ENCODE assay signal across 15 mouse cellular contexts in genomic region chr19:5716955-5717354, GRCm38 (mm10). TPM values are rescaled to one million over a fixed set of nuclear protein-coding genes. Genes with fewer than 3 reads are reported as not detected.
DNase-seq lines count a peak whose midpoint lies in the region; ATAC-seq lines count a peak whose summit lies in the region.
"Had no signal": no experiment of that assay in that cellular context is flagged by ENCODE, and none has a peak within 500 bp of the region (broad histone marks: within the 10 kb centered on the region; RNA-seq: fewer than 3 reads in every experiment).

No protein-coding gene starts in this region.

- H3K27ac ChIP-seq in hindbrain, embryonic 12.5 days: no peak overlapping the region
- no peak overlapping the region for H3K27ac ChIP-seq in hindbrain, embryonic 11.5 days (ENCODE audit: low read depth, low read length)
- no peak overlapping the region for H3K27ac ChIP-seq in midbrain, embryonic 11.5 days (ENCODE audit: low read depth, low read length)
- H3K27ac ChIP-seq: limb, embryonic 10.5 days had no signal

- ATAC-seq in hindbrain, embryonic 12.5 days (ENCODE audit: low FRiP score): 0 out of 2 replicates have a peak, but pooled peaks have one; percentile 7
- ATAC-seq in hindbrain, embryonic 11.5 days (ENCODE audit: low FRiP score): no peak
- peak; percentile 39; the same call in 1 of the 2 replicates for ATAC-seq in midbrain, embryonic 11.5 days (ENCODE audit: low FRiP score)
- ATAC-seq: activated CD4-positive, CD25-positive, alpha-beta regulatory T cell, adult 4 months had no signal

- peaks cover 69% of the 10 kb centered on the region for H3K36me3 ChIP-seq in hindbrain, embryonic 12.5 days
- peaks cover 21% of the 10 kb centered on the region; the same call in 1 of the 2 replicates for H3K36me3 ChIP-seq in hindbrain, embryonic 11.5 days (ENCODE audit: control insufficient read depth, insufficient read depth, low read length)
- H3K36me3 ChIP-seq in midbrain, embryonic 11.5 days (ENCODE audit: control insufficient read depth, insufficient read depth, low read length): peaks cover 22% of the 10 kb centered on the region

- WGBS in hindbrain, embryonic 12.5 days: 59% methylated on average over 10 of the region's 10 CpGs
- 58% methylated on average over 10 of the region's 10 CpGs for WGBS in hindbrain, embryonic 11.5 days
- 58% methylated on average over 10 of the region's 10 CpGs for WGBS in midbrain, embryonic 11.5 days

- peak; percentile 61 for DNase-seq in adrenal gland, postnatal 14 days
- DNase-seq in adrenal gland, adult 2 months: no peak
- DNase-seq in hindbrain, embryonic 11.5 days (ENCODE audit: low spot score): no peak
- peak; percentile 68 for DNase-seq in MN1 (ENCODE audit: low spot score)
- DNase-seq in midbrain, embryonic 11.5 days (ENCODE audit: low spot score, missing footprints): peak; percentile 84
- no peak for DNase-seq in thymus, postnatal 36 days
- DNase-seq in ovary, postnatal 10 days (ENCODE audit: low spot score): no peak
- DNase-seq: cerebellum, postnatal 36 days; kidney, adult 9 months had no signal

- no peak overlapping the region for H3K4me2 ChIP-seq in hindbrain, embryonic 12.5 days (replicated peaks)
- no peak overlapping the region for H3K4me2 ChIP-seq in hindbrain, embryonic 11.5 days (replicated peaks; ENCODE audit: low read depth, low read length)
- no peak overlapping the region for H3K4me2 ChIP-seq in midbrain, embryonic 11.5 days

- H3K4me1 ChIP-seq in hindbrain, embryonic 12.5 days: peaks cover 35% of the 10 kb centered on the region
- peaks cover 7% of the 10 kb centered on the region for H3K4me1 ChIP-seq in hindbrain, embryonic 11.5 days (replicated peaks; ENCODE audit: control insufficient read depth, insufficient read depth, low read length)
- H3K4me1 ChIP-seq in midbrain, embryonic 11.5 days (ENCODE audit: control insufficient read depth, insufficient read depth, low read length): peaks cover 19% of the 10 kb centered on the region

- no peak overlapping the region for H3K4me3 ChIP-seq in hindbrain, embryonic 12.5 days
- no peak overlapping the region for H3K4me3 ChIP-seq in hindbrain, embryonic 11.5 days (ENCODE audit: low read depth, low read length)
- H3K4me3 ChIP-seq in midbrain, embryonic 11.5 days (ENCODE audit: low read depth, low read length): no peak overlapping the region

- no peaks in the 10 kb centered on the region; the same call in 1 of the 2 replicates for H3K27me3 ChIP-seq in hindbrain, embryonic 12.5 days
- no peaks in the 10 kb centered on the region for H3K27me3 ChIP-seq in hindbrain, embryonic 11.5 days (ENCODE audit: control insufficient read depth, insufficient read depth, low read length)
- no peaks in the 10 kb centered on the region for H3K27me3 ChIP-seq in midbrain, embryonic 11.5 days (ENCODE audit: control insufficient read depth, insufficient read depth, low read length)

- H3K9me3 ChIP-seq in hindbrain, embryonic 12.5 days (replicated peaks): no peaks in the 10 kb centered on the region
- no peaks in the 10 kb centered on the region for H3K9me3 ChIP-seq in hindbrain, embryonic 11.5 days (ENCODE audit: control insufficient read depth, low read length)
- no peaks in the 10 kb centered on the region for H3K9me3 ChIP-seq in midbrain, embryonic 11.5 days (ENCODE audit: control insufficient read depth, low read length)
- H3K9me3 ChIP-seq: G1E; limb, embryonic 10.5 days had no signal

- no peak overlapping the region for H3K9ac ChIP-seq in hindbrain, embryonic 12.5 days
- no peak overlapping the region for H3K9ac ChIP-seq in hindbrain, embryonic 11.5 days (ENCODE audit: low read depth, low read length)
- H3K9ac ChIP-seq in midbrain, embryonic 11.5 days (ENCODE audit: low read length): no peak overlapping the region

RNA-seq across cellular contexts. Expression of gene Ehbp1l1, which starts 9.2 kb away (rescaled TPM):
- total RNA-seq in adrenal gland, postnatal 14 days (2021): 29.1 and 29.3 TPM in 2 replicates
- 10 to 100 TPM; 30.3 to 31.6 TPM for total RNA-seq in adrenal gland, adult 2 months (2021)
- 47.6 and 49.2 TPM in 2 replicates for polyA plus RNA-seq in adrenal gland, adult 2 months (2012; rRNA removed)
- 10.8 and 12.1 TPM in 2 replicates for polyA plus RNA-seq in hindbrain, embryonic 12.5 days (2016; fragmentation: Nextera tagmentation; extraction: Ambion mirVana)
- 4.4 and 6.2 TPM in 2 replicates for polyA plus RNA-seq in hindbrain, embryonic 11.5 days (2014; fragmentation: Nextera tagmentation; extraction: Ambion mirVana)
- polyA plus RNA-seq in midbrain, embryonic 11.5 days (2014; fragmentation: Nextera tagmentation; extraction: Ambion mirVana): 5.3 and 5.4 TPM in 2 replicates

RNA-seq across cellular contexts. Expression of gene Fam89b, which starts 12.5 kb away (rescaled TPM):
- total RNA-seq in adrenal gland, postnatal 14 days (2021): 41.3 and 50.4 TPM in 2 replicates
- 10 to 100 TPM; 58.1 to 68.4 TPM for total RNA-seq in adrenal gland, adult 2 months (2021)
- polyA plus RNA-seq in adrenal gland, adult 2 months (2012; rRNA removed): 443 and 466 TPM in 2 replicates
- 174 and 177 TPM in 2 replicates for polyA plus RNA-seq in hindbrain, embryonic 12.5 days (2016; fragmentation: Nextera tagmentation; extraction: Ambion mirVana)
- 165 and 174 TPM in 2 replicates for polyA plus RNA-seq in hindbrain, embryonic 11.5 days (2014; fragmentation: Nextera tagmentation; extraction: Ambion mirVana)
- polyA plus RNA-seq in midbrain, embryonic 11.5 days (2014; fragmentation: Nextera tagmentation; extraction: Ambion mirVana): 157 and 158 TPM in 2 replicates

RNA-seq across cellular contexts. Expression of gene Kcnk7, which starts 12.8 kb away (rescaled TPM):
- total RNA-seq in adrenal gland, postnatal 14 days (2021): not detected in 2 replicates
- not detected for total RNA-seq in adrenal gland, adult 2 months (2021)
- polyA plus RNA-seq in adrenal gland, adult 2 months (2012; rRNA removed): not detected in 2 replicates
- polyA plus RNA-seq in hindbrain, embryonic 12.5 days (2016; fragmentation: Nextera tagmentation; extraction: Ambion mirVana): not detected in 2 replicates
- polyA plus RNA-seq in hindbrain, embryonic 11.5 days (2014; fragmentation: Nextera tagmentation; extraction: Ambion mirVana): 0.19 TPM in 1 of 2 replicates, not detected in the other
- not detected in 2 replicates for polyA plus RNA-seq in midbrain, embryonic 11.5 days (2014; fragmentation: Nextera tagmentation; extraction: Ambion mirVana)
- total RNA-seq: G1E; gastrocnemius, postnatal 4 days; layer of hippocampus, postnatal 25 days had no signal
- polyA plus RNA-seq: limb, embryonic 10.5 days had no signal

RNA-seq across cellular contexts. Expression of gene Ltbp3, which starts 23.7 kb away (rescaled TPM):
- 212 and 214 TPM in 2 replicates for total RNA-seq in adrenal gland, postnatal 14 days (2021)
- 100 to 1,000 TPM; 174 to 246 TPM for total RNA-seq in adrenal gland, adult 2 months (2021)
- polyA plus RNA-seq in adrenal gland, adult 2 months (2012; rRNA removed): 737 and 768 TPM in 2 replicates
- 13.8 and 16.6 TPM in 2 replicates for polyA plus RNA-seq in hindbrain, embryonic 12.5 days (2016; fragmentation: Nextera tagmentation; extraction: Ambion mirVana)
- polyA plus RNA-seq in hindbrain, embryonic 11.5 days (2014; fragmentation: Nextera tagmentation; extraction: Ambion mirVana): 3.5 and 3.8 TPM in 2 replicates
- 4.8 and 6.0 TPM in 2 replicates for polyA plus RNA-seq in midbrain, embryonic 11.5 days (2014; fragmentation: Nextera tagmentation; extraction: Ambion mirVana)
- polyA plus RNA-seq: activated CD4-positive, CD25-positive, alpha-beta regulatory T cell, adult 4 months had no signal

RNA-seq across cellular contexts. Expression of gene Pcnx3, which starts 28.2 kb away (rescaled TPM):
- 75.1 and 78.4 TPM in 2 replicates for total RNA-seq in adrenal gland, postnatal 14 days (2021)
- total RNA-seq in adrenal gland, adult 2 months (2021): 10 to 100 TPM; 88.9 to 90.8 TPM
- polyA plus RNA-seq in adrenal gland, adult 2 months (2012; rRNA removed): 330 and 358 TPM in 2 replicates
- 34.6 and 35.0 TPM in 2 replicates for polyA plus RNA-seq in hindbrain, embryonic 12.5 days (2016; fragmentation: Nextera tagmentation; extraction: Ambion mirVana)
- polyA plus RNA-seq in hindbrain, embryonic 11.5 days (2014; fragmentation: Nextera tagmentation; extraction: Ambion mirVana): 22.9 and 23.1 TPM in 2 replicates
- polyA plus RNA-seq in midbrain, embryonic 11.5 days (2014; fragmentation: Nextera tagmentation; extraction: Ambion mirVana): 18.6 and 23.1 TPM in 2 replicates

Comparison
In these comparisons a context has a peak if more than half of its experiments do, and no peak if none do; other contexts are left out.
1. DNase-seq: peak in adrenal gland, postnatal 14 days (single experiment), MN1 (single experiment) and midbrain, embryonic 11.5 days (single experiment); none in adrenal gland, adult 2 months (single experiment), hindbrain, embryonic 11.5 days (single experiment), thymus, postnatal 36 days (0 of 2) and ovary, postnatal 10 days (single experiment).